Mouse (Mus musculus): ENCODE measurements around the gene Rap1gap2. TPM values are rescaled to one million over a fixed set of nuclear protein-coding genes. Genes with fewer than 3 reads are reported as not detected.

The Rap1gap2 gene
- polyA plus RNA-seq, 1 experiment from 2014 or later: 9.2 TPM

GRCm38 (mm10) chr11:74337931-74338330 lies 272.8 kb downstream of the Rap1gap2 start, which contains the start of gene Olfr410:
Olfr410 (minus strand) TSS chr11:74338031.
- no peaks in the 10 kb centered on the region for H3K27me3 ChIP-seq (ENCODE audit: control insufficient read depth, insufficient read depth, low read length)
- no peak within 1 kb of the TSS for H3K9ac ChIP-seq (replicated peaks; ENCODE audit: low read length)
- no peaks in the 10 kb centered on the region for H3K36me3 ChIP-seq (ENCODE audit: control insufficient read depth, insufficient read depth, low read length)
- H3K4me1 ChIP-seq (ENCODE audit: control insufficient read depth, insufficient read depth, low read length): no peaks in the 10 kb centered on the region
- no peak within 1 kb of the TSS for H3K4me3 ChIP-seq (replicated peaks; ENCODE audit: low read depth, low read length)
- WGBS: 86% methylated on average over 6 of the region's 6 CpGs
- no peak within 1 kb of the TSS for H3K4me2 ChIP-seq (ENCODE audit: low read length)
- ATAC-seq (ENCODE audit: low FRiP score, low TSS enrichment) (no peak), DNase-seq (no peak)
- H3K9me3 ChIP-seq (ENCODE audit: control insufficient read depth, low read length): no peaks in the 10 kb centered on the region
- H3K27ac ChIP-seq (replicated peaks; ENCODE audit: low read depth, low read length): no peak within 1 kb of the TSS

Other genes starting within 250 kb of the Rap1gap2 start
- not detected in 2 replicates for gene Olfr412, start 248.8 kb downstream of the Rap1gap2 start, polyA plus RNA-seq (2014; fragmentation: Nextera tagmentation; extraction: Ambion mirVana)
- 3.8 and 4.2 TPM in 2 replicates for gene Ccdc92b, start 8.7 kb upstream of the Rap1gap2 start, polyA plus RNA-seq (2014; fragmentation: Nextera tagmentation; extraction: Ambion mirVana)
- 13.7 and 14.4 TPM in 2 replicates for gene Cluh, start 38.6 kb upstream of the Rap1gap2 start, polyA plus RNA-seq (2014; fragmentation: Nextera tagmentation; extraction: Ambion mirVana)
- gene Pafah1b1, start 113.8 kb upstream of the Rap1gap2 start, polyA plus RNA-seq (2014; fragmentation: Nextera tagmentation; extraction: Ambion mirVana): 105 and 120 TPM in 2 replicates
- 34.4 and 41.1 TPM in 2 replicates for gene Mettl16, start 159.9 kb upstream of the Rap1gap2 start, polyA plus RNA-seq (2014; fragmentation: Nextera tagmentation; extraction: Ambion mirVana)
- 9.8 and 10.3 TPM in 2 replicates for gene Mnt, start 220.0 kb upstream of the Rap1gap2 start, polyA plus RNA-seq (2014; fragmentation: Nextera tagmentation; extraction: Ambion mirVana)